Mouse (Mus musculus) neural tube, embryonic 15.5 days (tissue): ENCODE results near the gene Spata3. TPM values are rescaled to one million over a fixed set of nuclear protein-coding genes. Genes with fewer than 3 reads are reported as not detected.
"Not testable (repeated sequence)": the region's sequence is repeated elsewhere in the genome, so short reads cannot be mapped to it uniquely, and the experiment has no call there.

Source experiments
- ATAC-seq: fragments of 200-750 bp; cut with Nextera tagmentation; 2 replicates; pipeline ENCODE4 v1.8.0; 2017; ENCODE audit warnings: mild to moderate bottlenecking, moderate TSS enrichment, moderate library complexity; ENCODE audit not compliant: low FRiP score
- H3K27ac ChIP-seq: fragments of 300-500 bp; sonication (generic); replicated peaks from 2 replicates; pipeline ENCODE4 v1.5.1; 2015; ENCODE audit warnings: mild to moderate bottlenecking, inconsistent platforms
- H3K27me3 ChIP-seq: fragments of 300-500 bp; sonication (generic); replicated peaks from 2 replicates; pipeline ENCODE4 v1.6.1; 2015; ENCODE audit warnings: inconsistent platforms
- H3K36me3 ChIP-seq: fragments of 300-500 bp; sonication (generic); 2 replicates; pipeline ENCODE4 v1.6.1; 2015; ENCODE audit warnings: inconsistent platforms
- H3K4me1 ChIP-seq: fragments of 300-500 bp; sonication (generic); 2 replicates; pipeline ENCODE4 v1.6.1; 2015; ENCODE audit warnings: inconsistent platforms
- H3K4me2 ChIP-seq: fragments of 300-500 bp; sonication (generic); 2 replicates; pipeline ENCODE4 v1.6.1; 2015; ENCODE audit warnings: inconsistent platforms, mild to moderate bottlenecking, moderate library complexity
- H3K4me3 ChIP-seq: fragments of 300-500 bp; sonication (generic); replicated peaks from 2 replicates; pipeline ENCODE4 v1.5.1; 2015; ENCODE audit warnings: mild to moderate bottlenecking, inconsistent platforms
- H3K9ac ChIP-seq: fragments of 300-500 bp; sonication (generic); replicated peaks from 2 replicates; pipeline ENCODE4 v1.6.1; 2015; ENCODE audit warnings: mild to moderate bottlenecking, inconsistent platforms
- H3K9me3 ChIP-seq: fragments of 300-500 bp; sonication (generic); replicated peaks from 2 replicates; pipeline ENCODE4 v1.6.1; 2016; ENCODE audit warnings: inconsistent platforms
- WGBS: fragments of 180-500 bp; shearing (Covaris S2); methylation state at CpG from one replicate; pipeline ENCODE4 v1.1.7; 2015; ENCODE audit warnings: mixed read lengths; 5-methylcytosine and 5-hydroxymethylcytosine counted together
- polyA plus RNA-seq: library from polyadenylated mRNA; unstranded; fragments of >200 nt; fragmentation: Nextera tagmentation; extraction: Ambion mirVana; gene quantifications from 2 replicates; pipeline ENCODE4 v1.2.1, GENCODE M21; 2015

Gene Spata3
- polyA plus RNA-seq = 0.41 and 0.60 TPM in 2 replicates

DNA sequence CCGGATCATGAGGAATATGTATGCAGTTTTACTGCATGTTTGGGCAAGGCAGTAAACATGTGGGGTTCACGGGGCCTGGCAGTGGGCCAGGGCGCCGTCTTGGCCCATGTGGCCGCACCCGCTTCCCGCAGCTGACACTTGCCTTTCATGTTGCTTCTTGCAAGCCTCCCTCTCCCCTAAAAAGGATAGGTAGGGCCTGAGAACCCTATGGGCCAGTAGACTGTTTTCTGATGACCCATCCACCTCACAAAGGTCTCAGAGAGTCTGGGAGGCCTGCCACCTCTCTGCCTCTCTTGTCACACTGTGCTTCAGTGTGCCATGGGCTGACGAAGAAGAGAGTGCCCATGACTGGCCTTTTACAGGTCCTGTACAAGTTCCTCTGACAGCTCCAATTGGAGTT, at the start of gene Spata3:
TSS of gene Spata3 (plus strand) at position 301 of the 400 bp plus-strand sequence.
- H3K4me2 ChIP-seq = no peak within 1 kb of the TSS
- no peak within 1 kb of the TSS for H3K4me3 ChIP-seq
- H3K27me3 ChIP-seq = peaks cover 21% of the 10 kb centered on the region
- no peak within 1 kb of the TSS for H3K27ac ChIP-seq
- H3K9ac ChIP-seq = no peak within 1 kb of the TSS
- no peaks in the 10 kb centered on the region for H3K36me3 ChIP-seq
- peaks cover 14% of the 10 kb centered on the region for H3K4me1 ChIP-seq
- 95% methylated on average over 8 of the region's 8 CpGs for WGBS
- no peaks in the 10 kb centered on the region for H3K9me3 ChIP-seq
- ATAC-seq = no peak

DNA sequence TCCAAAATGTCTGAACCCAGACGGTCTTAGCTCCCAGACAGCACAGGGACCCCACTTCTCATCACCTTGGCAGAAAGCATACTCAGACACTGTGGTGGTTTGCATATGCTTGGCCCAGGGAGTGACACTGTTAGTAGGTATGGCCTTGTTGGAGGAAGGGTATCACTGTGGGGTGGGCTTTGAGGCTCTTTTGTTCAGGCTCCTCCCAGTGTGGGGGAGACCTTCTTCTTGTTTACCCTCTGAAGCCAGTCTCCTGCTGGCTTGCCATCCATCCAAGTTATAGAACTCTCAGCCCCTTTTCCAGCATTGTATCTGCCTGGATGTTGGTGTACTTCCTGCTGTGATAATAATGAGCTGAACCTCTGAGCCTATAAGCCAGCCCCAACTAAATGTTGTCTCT, 47.5 kb upstream of the Spata3 start:
- H3K27ac ChIP-seq = peak overlapping the region; percentile 54
- no peak overlapping the region for H3K9ac ChIP-seq
- H3K4me1 ChIP-seq = no peaks in the 10 kb centered on the region
- no peaks in the 10 kb centered on the region for H3K27me3 ChIP-seq
- WGBS = 67% methylated on average over 1 of the region's 1 CpGs
- no peaks in the 10 kb centered on the region for H3K36me3 ChIP-seq
- no peak overlapping the region for H3K4me2 ChIP-seq
- no peak overlapping the region for H3K4me3 ChIP-seq
- no peaks in the 10 kb centered on the region for H3K9me3 ChIP-seq
- ATAC-seq = peak; percentile 63; the same call in 1 of the 2 replicates

DNA sequence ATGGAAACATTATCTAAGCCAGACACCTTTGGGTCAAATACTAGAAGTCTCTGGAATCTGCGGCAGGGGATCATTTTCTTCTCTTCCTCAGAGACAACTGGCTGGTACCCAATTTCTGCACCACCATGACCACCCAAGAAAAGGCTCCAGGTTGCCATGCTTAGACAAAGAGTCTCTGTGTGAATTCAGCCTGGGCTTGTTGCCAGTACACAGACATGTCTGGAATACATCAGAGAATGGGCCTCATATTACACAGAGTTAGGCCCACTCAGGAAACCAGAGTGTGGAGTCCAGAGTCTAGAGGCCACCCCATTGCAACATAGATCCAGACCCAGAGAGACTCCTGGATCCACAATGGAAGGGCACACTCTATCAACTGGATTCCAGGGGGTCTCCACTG, 47.1 kb upstream of the Spata3 start:
- Histone ChIP-seq H3K4me2 (no peak overlapping the region), H3K4me3 (no peak overlapping the region), H3K9ac (no peak overlapping the region), H3K27me3 (no peaks in the 10 kb centered on the region), H3K27ac (peak overlapping the region; percentile 54), H3K9me3 (no peaks in the 10 kb centered on the region), H3K4me1 (no peaks in the 10 kb centered on the region), H3K36me3 (no peaks in the 10 kb centered on the region)
- ATAC-seq = peak; percentile 74; the same call in 1 of the 2 replicates
- 67% methylated on average over 1 of the region's 1 CpGs for WGBS

DNA sequence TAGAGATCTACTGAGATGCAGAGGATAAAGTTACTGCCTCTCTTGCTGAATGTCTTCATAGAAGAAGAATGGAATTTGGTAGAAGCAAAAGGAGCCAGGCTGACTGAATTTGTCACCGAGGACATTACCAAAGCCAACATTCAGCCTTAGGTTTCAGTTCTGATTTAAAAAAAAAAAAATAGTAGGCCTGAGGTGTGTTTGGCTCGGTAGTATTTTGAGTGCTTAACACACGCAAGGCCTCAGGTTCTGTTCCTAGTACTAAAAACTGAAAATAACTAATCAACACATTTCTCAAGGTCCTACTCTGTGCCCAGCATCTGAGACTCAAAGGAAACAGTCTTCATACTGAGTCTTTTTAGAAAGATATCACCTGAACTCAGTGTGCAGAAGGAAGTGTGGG, 45.5 kb upstream of the Spata3 start:
- 92% methylated on average over 3 of the region's 3 CpGs for WGBS
- H3K27me3 ChIP-seq = no peaks in the 10 kb centered on the region
- H3K4me3 ChIP-seq = no peak overlapping the region
- no peaks in the 10 kb centered on the region for H3K4me1 ChIP-seq
- H3K9ac ChIP-seq = no peak overlapping the region
- no peak overlapping the region for H3K4me2 ChIP-seq
- no peaks in the 10 kb centered on the region for H3K9me3 ChIP-seq
- no peaks in the 10 kb centered on the region for H3K36me3 ChIP-seq
- no peak for ATAC-seq
- H3K27ac ChIP-seq = no peak overlapping the region

DNA sequence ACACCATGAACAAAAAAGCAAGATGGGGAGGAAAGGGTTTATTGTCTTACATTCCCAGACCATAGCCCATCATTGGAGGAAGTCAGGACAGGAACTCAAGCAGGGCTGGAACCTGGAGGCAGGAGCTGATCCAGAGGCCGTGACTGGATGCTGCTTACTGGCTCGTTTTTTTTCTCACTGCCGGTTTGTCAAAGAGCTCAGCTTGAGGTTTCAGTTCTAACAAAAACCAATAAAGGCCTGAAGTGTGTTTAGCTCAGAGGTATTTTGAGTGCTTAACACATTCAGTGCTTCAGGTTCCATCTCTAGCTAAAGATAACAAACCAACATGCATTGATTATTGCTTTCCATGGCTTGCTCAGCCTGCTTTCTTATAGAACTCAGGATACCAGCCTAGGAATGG, 44.3 kb upstream of the Spata3 start:
- no peaks in the 10 kb centered on the region for H3K4me1 ChIP-seq
- H3K9me3 ChIP-seq = no peaks in the 10 kb centered on the region
- no peak overlapping the region for H3K9ac ChIP-seq
- WGBS = 72% methylated on average over 3 of the region's 3 CpGs
- H3K4me2 ChIP-seq = no peak overlapping the region
- H3K27ac ChIP-seq = no peak overlapping the region
- no peaks in the 10 kb centered on the region for H3K36me3 ChIP-seq
- no peak overlapping the region for H3K4me3 ChIP-seq
- H3K27me3 ChIP-seq = no peaks in the 10 kb centered on the region
- ATAC-seq = no peak

DNA sequence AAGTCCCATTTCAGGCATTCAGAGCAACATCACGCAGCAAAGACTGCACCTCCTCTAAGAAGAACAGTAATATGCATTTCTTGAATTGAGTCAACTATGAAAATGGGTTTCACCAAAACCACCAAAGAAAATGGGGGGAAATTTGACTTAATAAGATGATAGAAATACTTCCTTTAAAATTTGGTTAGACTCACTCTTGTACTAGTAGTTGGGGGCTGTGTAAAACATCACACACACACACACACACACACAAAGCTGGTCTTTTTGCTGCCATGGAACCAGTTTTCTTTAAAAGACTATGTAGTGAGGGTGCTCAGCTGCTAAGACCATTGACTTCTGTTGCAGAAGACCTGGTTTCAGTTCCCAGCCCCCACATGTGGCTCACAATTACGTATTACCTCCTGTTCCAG, 43.1 kb upstream of the Spata3 start:
- no peaks in the 10 kb centered on the region for H3K9me3 ChIP-seq
- no peaks in the 10 kb centered on the region for H3K36me3 ChIP-seq
- no peaks in the 10 kb centered on the region for H3K27me3 ChIP-seq
- no peak overlapping the region for H3K9ac ChIP-seq
- no peak overlapping the region for H3K4me2 ChIP-seq
- WGBS = 90% methylated on average over 2 of the region's 2 CpGs
- H3K4me3 ChIP-seq = no peak overlapping the region
- H3K4me1 ChIP-seq = no peaks in the 10 kb centered on the region
- ATAC-seq = no peak
- H3K27ac ChIP-seq = no peak overlapping the region

DNA sequence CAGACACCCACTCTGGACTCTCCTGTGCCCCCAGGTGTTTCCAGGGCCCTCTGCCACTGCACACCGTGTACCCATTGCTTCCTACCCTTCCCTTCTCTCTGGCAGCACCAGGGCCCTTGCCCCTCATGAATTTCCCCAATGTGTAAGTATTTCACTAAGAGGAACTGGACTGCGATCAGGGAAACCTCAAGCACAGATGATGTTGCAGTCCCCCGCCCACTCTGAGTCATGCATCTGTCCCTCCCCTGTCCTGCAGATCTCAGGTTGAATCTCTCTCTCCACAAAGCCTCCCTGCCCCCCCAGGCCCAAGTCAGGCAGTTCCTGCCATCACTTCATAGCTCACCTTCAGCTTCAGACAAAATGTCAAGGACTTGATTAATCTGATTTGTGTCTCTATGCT, 38.9 kb upstream of the Spata3 start:
- Histone ChIP-seq H3K27ac (no peak overlapping the region), H3K36me3 (no peaks in the 10 kb centered on the region), H3K4me3 (no peak overlapping the region), H3K4me1 (no peaks in the 10 kb centered on the region), H3K27me3 (no peaks in the 10 kb centered on the region), H3K4me2 (no peak overlapping the region), H3K9me3 (no peaks in the 10 kb centered on the region), H3K9ac (no peak overlapping the region)
- no peak for ATAC-seq
- WGBS = 81% methylated on average over 3 of the region's 3 CpGs

DNA sequence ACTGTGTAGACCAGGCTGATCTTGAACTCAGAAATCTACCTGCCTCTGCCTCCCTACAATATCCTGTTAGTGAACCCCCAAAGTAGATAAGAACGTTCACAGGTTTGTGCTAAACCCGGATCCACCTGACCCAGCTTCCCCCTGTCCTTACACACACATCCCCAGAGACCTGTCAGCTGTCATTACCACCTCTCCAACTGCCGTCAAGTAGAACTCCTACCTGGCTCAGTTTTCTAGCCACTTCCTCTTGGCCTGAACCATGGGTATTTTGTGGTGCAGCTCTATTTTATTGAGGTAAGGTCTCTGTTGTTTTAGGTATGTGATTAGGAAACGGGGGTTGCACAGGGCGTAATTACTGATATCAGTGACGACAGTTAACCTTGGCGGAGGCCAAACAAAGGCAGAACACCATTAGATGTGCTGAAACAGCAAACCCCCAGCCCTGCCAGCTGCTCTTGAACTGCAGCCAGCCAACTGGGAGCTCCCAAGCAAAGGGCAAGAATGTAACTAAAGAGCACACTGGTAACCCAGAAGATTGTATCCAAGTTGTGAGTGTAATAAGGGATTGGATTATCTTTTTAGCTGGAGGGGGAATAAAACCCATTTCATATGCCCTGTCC, 34.8 kb upstream of the Spata3 start:
- no peak overlapping the region for H3K4me2 ChIP-seq
- no peaks in the 10 kb centered on the region for H3K4me1 ChIP-seq
- H3K36me3 ChIP-seq = no peaks in the 10 kb centered on the region
- H3K9me3 ChIP-seq = no peaks in the 10 kb centered on the region
- H3K27me3 ChIP-seq = no peaks in the 10 kb centered on the region
- H3K27ac ChIP-seq = no peak overlapping the region
- no peak for ATAC-seq
- no peak overlapping the region for H3K4me3 ChIP-seq
- H3K9ac ChIP-seq = no peak overlapping the region
- 60% methylated on average over 7 of the region's 7 CpGs for WGBS

DNA sequence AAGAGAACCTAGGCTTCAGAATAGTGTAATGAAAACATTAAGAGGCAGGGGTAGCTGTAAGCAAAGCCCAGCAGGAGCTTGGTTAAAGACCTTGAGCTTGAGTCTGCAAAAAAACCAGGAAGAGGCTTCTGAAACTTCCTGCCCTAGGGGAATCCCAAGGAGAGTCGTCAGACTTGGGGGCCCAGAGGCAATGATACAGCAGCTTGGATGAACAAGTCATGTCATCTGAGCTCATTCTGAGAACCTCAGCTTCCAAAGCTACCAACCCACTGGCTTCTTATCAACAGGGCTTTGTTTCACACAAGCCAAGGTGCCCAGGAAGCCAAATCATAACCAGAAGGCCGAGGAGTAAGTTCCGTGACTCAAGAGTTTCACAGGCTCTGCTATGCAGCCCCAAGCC, 30.8 kb upstream of the Spata3 start:
- no peak overlapping the region for H3K4me2 ChIP-seq
- no peaks in the 10 kb centered on the region for H3K36me3 ChIP-seq
- no peak overlapping the region for H3K27ac ChIP-seq
- H3K9me3 ChIP-seq = no peaks in the 10 kb centered on the region
- no peaks in the 10 kb centered on the region for H3K4me1 ChIP-seq
- H3K27me3 ChIP-seq = no peaks in the 10 kb centered on the region
- ATAC-seq = no peak
- H3K4me3 ChIP-seq = no peak overlapping the region
- 87% methylated on average over 3 of the region's 3 CpGs for WGBS
- no peak overlapping the region for H3K9ac ChIP-seq

DNA sequence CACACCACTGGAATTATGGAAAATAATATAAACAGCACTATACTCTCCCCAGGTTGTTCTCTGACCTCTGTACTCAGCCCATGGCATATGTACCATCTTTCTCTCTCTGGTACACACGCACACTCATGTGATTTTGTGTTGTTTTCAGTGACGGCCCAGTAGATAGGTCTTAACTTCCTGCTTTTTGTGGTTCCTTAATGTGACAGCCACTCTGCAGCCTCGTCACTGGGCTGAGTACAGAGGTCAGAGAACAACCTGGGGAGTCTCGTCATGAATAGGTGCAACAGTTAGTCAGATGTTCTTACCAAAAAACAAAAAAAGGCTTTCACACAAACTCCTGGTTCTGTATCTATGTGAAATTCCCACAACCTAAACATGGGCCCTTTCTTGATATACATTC, 28.3 kb upstream of the Spata3 start:
- Histone ChIP-seq H3K4me3 (no peak overlapping the region), H3K9me3 (no peaks in the 10 kb centered on the region), H3K36me3 (no peaks in the 10 kb centered on the region), H3K4me1 (no peaks in the 10 kb centered on the region), H3K27ac (no peak overlapping the region), H3K9ac (no peak overlapping the region), H3K4me2 (no peak overlapping the region), H3K27me3 (no peaks in the 10 kb centered on the region)
- 88% methylated on average over 4 of the region's 4 CpGs for WGBS
- ATAC-seq = no peak

DNA sequence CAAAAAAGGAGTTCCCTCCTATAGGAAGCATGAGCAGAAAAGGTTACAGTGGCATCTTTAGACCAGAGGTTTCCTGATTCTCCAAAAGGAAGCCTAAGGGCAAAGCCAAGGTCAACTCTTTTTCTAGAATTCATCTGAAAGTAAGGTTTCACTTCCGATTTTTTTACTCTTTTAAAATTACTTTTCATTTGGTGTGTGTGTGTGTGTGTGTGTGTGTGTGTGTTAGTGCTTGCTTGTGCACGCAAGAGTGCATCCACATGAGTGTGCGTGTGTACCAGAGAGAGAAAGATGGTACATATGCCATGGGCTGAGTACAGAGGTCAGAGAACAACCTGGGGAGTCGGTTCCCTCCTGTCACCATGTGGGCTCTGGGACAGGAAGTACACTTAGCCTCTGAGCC, 27.7 kb upstream of the Spata3 start:
- not testable (repeated sequence) for H3K4me2 ChIP-seq, H3K4me1 ChIP-seq, H3K36me3 ChIP-seq, H3K27ac ChIP-seq, H3K9me3 ChIP-seq, H3K27me3 ChIP-seq, ATAC-seq, H3K4me3 ChIP-seq, H3K9ac ChIP-seq
- WGBS = 87% methylated on average over 4 of the region's 4 CpGs

DNA sequence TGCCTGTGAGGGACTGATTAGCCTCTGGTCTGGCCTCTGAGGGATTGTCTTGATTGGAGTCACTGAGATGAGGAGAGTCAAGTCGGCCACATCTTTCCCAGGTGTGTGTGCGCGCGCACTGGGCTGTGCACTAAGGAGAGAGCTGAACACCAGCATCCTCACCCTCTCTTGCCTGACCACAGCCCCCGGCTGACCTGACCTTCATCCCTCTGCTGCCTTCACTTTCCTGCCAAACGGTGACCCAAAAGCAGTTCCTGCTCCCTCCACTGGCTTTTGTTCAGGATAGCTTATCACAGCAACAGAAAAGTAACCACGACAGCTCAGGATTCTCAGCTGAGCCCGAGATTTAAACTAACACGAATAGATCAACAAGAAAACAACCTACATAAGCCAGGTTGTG, 24.4 kb upstream of the Spata3 start:
- no peaks in the 10 kb centered on the region for H3K36me3 ChIP-seq
- H3K4me2 ChIP-seq = no peak overlapping the region
- no peaks in the 10 kb centered on the region for H3K27me3 ChIP-seq
- H3K4me3 ChIP-seq = no peak overlapping the region
- WGBS = 86% methylated on average over 9 of the region's 9 CpGs
- H3K9me3 ChIP-seq = no peaks in the 10 kb centered on the region
- no peak overlapping the region for H3K9ac ChIP-seq
- no peak overlapping the region for H3K27ac ChIP-seq
- no peak for ATAC-seq
- no peaks in the 10 kb centered on the region for H3K4me1 ChIP-seq

DNA sequence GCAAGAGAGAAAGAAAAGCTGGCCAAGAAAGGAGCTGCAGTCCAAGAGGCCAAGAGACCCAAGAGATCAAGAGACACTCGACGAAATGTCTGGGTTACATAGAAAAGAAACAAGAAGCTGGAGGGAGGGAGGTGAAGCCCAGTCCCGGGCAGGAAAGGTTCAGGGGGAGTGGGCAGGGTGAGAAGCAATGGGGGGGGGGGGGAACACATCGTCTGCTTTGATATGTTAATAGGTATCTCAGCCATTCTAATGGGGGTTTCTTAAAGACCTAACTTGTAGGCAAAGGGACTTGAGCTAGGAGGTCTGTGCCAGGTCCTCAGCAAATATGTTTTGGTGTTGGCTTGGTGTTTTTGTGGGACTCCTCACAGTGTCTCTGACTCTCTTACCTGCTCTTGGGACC, 23.1 kb upstream of the Spata3 start:
- ATAC-seq = no peak
- Histone ChIP-seq H3K9me3 (no peaks in the 10 kb centered on the region), H3K27ac (no peak overlapping the region), H3K4me2 (no peak overlapping the region), H3K36me3 (no peaks in the 10 kb centered on the region), H3K9ac (no peak overlapping the region), H3K4me3 (no peak overlapping the region), H3K27me3 (no peaks in the 10 kb centered on the region), H3K4me1 (no peaks in the 10 kb centered on the region)
- 67% methylated on average over 4 of the region's 4 CpGs for WGBS
